In the genomic region with DNA sequence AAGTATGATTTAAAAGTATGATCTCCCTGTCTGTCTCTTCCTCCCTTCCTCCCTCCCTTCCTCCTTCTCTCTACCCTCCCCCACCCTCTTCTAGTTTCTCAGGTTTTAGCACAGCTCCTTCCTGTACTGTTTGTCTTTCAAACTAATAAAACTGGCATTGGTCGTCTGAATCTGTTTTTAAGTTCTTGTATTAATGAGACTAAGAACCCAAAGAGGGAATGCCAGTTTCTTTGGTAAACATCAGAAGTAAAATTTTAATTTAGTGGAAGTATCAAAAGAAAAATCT, we compare ENCODE assay signal across 8 mouse cellular contexts. TPM values are rescaled to one million over a fixed set of nuclear protein-coding genes. Genes with fewer than 3 reads are reported as not detected.
DNase-seq lines count a peak whose midpoint lies in the region; ATAC-seq and TF ChIP-seq lines count a peak whose summit lies in the region.

No protein-coding gene starts in this region.

- intact Hi-C loops in heart, adult 2 months (cut with DNase I) = loop anchor here (1.0 to 10.0 kb wide), 4 partner anchors 34 to 1872 kb away; partner anchors contain the start of genes Hist1h1b, Hist1h2ai, Hist1h2an and Hist1h2be

- no peak for TF ChIP-seq POLR2A in heart, adult 2 months (IDR thresholded peaks at IDR 0.05; ENCODE audit: insufficient read depth, low read depth, low read length)
- TF ChIP-seq POLR2A in CH12.LX (IDR thresholded peaks at IDR 0.05; ENCODE audit: low read depth, low read length) = no peak

- peaks cover 4% of the 10 kb centered on the region; the same call in 1 of the 2 replicates for H3K36me3 ChIP-seq in heart, adult 2 months (ENCODE audit: control insufficient read depth, insufficient read depth, low read length)
- no peaks in the 10 kb centered on the region for H3K36me3 ChIP-seq in CH12.LX (replicated peaks in 1 of 2; ENCODE audit: control insufficient read depth in 1 of 2, insufficient read depth in 1 of 2, low read length in 1 of 2)
- H3K36me3 ChIP-seq in forebrain, embryonic 16.5 days (ENCODE audit: control insufficient read depth, insufficient read depth) = no peaks in the 10 kb centered on the region
- no peaks in the 10 kb centered on the region for H3K36me3 ChIP-seq in liver, postnatal 0 days (replicated peaks; ENCODE audit: insufficient read depth, low read length)

- TF ChIP-seq CTCF in heart, adult 2 months (IDR thresholded peaks at IDR 0.05) = no peak
- no peak for TF ChIP-seq CTCF in CH12.LX (conservative IDR thresholded peaks at IDR 0.05 in 1 of 2, IDR thresholded peaks at IDR 0.05 in 1 of 2; ENCODE audit: low read depth in 2 of 2, low read length in 2 of 2)
- no peak for TF ChIP-seq CTCF in liver, postnatal 0 days (IDR thresholded peaks at IDR 0.05; ENCODE audit: low read depth)

- no peak for DNase-seq in heart, adult 2 months
- DNase-seq in heart, adult 8-10 months (ENCODE audit: low spot score) = no peak
- peak; percentile 42 for DNase-seq in CH12.LX (ENCODE audit: extremely low read depth)
- peak; percentile 11 for DNase-seq in liver, postnatal 0 days
- DNase-seq in retina, embryonic 14.5 days (ENCODE audit: low spot score) = no peak
- no peak for DNase-seq in urinary bladder, adult 2 months (ENCODE audit: low spot score)
- no peak for DNase-seq in adrenal gland, postnatal 14 days

- no peaks in the 10 kb centered on the region for H3K27me3 ChIP-seq in heart, adult 2 months (ENCODE audit: control insufficient read depth, insufficient read depth, low read length)
- H3K27me3 ChIP-seq in CH12.LX (replicated peaks) = no peaks in the 10 kb centered on the region
- no peaks in the 10 kb centered on the region for H3K27me3 ChIP-seq in forebrain, embryonic 16.5 days (replicated peaks; ENCODE audit: control insufficient read depth, insufficient read depth, low read length)
- no peaks in the 10 kb centered on the region for H3K27me3 ChIP-seq in liver, postnatal 0 days (ENCODE audit: insufficient read depth, low read length)

- no peak for TF ChIP-seq RAD21 in CH12.LX (IDR thresholded peaks at IDR 0.05; ENCODE audit: low read depth, low read length)

- H3K27ac ChIP-seq in heart, adult 2 months = no peak overlapping the region
- H3K27ac ChIP-seq in CH12.LX (ENCODE audit: insufficient read depth, low read depth) = peak overlapping the region; percentile 74; the same call in 1 of the 2 replicates
- peak overlapping the region; percentile 93 for H3K27ac ChIP-seq in forebrain, embryonic 16.5 days (ENCODE audit: low read length)
- peak overlapping the region; percentile 97 for H3K27ac ChIP-seq in liver, postnatal 0 days (ENCODE audit: low read depth)

- peak overlapping the region; percentile 97 for H3K4me2 ChIP-seq in CH12.LX (ENCODE audit: insufficient read depth, low read depth, poor library complexity, severe bottlenecking)
- peak overlapping the region; percentile 77 for H3K4me2 ChIP-seq in forebrain, embryonic 16.5 days (ENCODE audit: low read length)
- H3K4me2 ChIP-seq in liver, postnatal 0 days (ENCODE audit: low read depth, low read length) = peak overlapping the region; percentile 86

- no peaks in the 10 kb centered on the region for H3K79me2 ChIP-seq in heart, adult 2 months (replicated peaks; ENCODE audit: control insufficient read depth, insufficient read depth, low read length)
- H3K79me2 ChIP-seq in CH12.LX (replicated peaks; ENCODE audit: control insufficient read depth, extremely low read depth, insufficient read depth, poor library complexity, severe bottlenecking) = no peaks in the 10 kb centered on the region

- ATAC-seq in forebrain, embryonic 16.5 days = no peak
- no peak for ATAC-seq in liver, postnatal 0 days

- dilution Hi-C loops in CH12.LX (cut with MboI; ENCODE audit: extremely low pct_ligation_motif_present, extremely low pct_unique_long_range_greater_than_20kb, low sequenced_read_pairs) = no loop called here

- H3K4me3 ChIP-seq in heart, adult 2 months = peak overlapping the region; percentile 67
- no peak overlapping the region for H3K4me3 ChIP-seq in CH12.LX (replicated peaks in 1 of 3; ENCODE audit: low read depth in 2 of 3, low read length in 2 of 3, poor library complexity in 1 of 3)
- H3K4me3 ChIP-seq in forebrain, embryonic 16.5 days (replicated peaks; ENCODE audit: low read length) = peak overlapping the region; percentile 39
- H3K4me3 ChIP-seq in liver, postnatal 0 days (ENCODE audit: low read depth, low read length) = peak overlapping the region; percentile 59

- H3K4me1 ChIP-seq in heart, adult 2 months (ENCODE audit: control insufficient read depth, insufficient read depth, low read length) = peaks cover 4% of the 10 kb centered on the region
- H3K4me1 ChIP-seq in CH12.LX (ENCODE audit: control insufficient read depth in 1 of 2, insufficient read depth in 2 of 2) = peaks cover 3 to 51% of the 10 kb centered on the region in 2 experiments
- peaks cover 32% of the 10 kb centered on the region for H3K4me1 ChIP-seq in forebrain, embryonic 16.5 days (replicated peaks; ENCODE audit: control insufficient read depth, insufficient read depth, low read length)
- H3K4me1 ChIP-seq in liver, postnatal 0 days (ENCODE audit: insufficient read depth) = peaks cover 26% of the 10 kb centered on the region

- 16% methylated on average over 1 of the region's 1 CpGs for WGBS in heart, adult 2 months
- 3% methylated on average over 1 of the region's 1 CpGs for WGBS in forebrain, embryonic 16.5 days
- WGBS in liver, postnatal 0 days (ENCODE audit: insufficient replicate concordance) = 5% methylated on average over 1 of the region's 1 CpGs

- no peak for TF ChIP-seq EP300 in heart, adult 2 months (IDR thresholded peaks at IDR 0.05; ENCODE audit: insufficient read depth, low read depth, low read length)
- TF ChIP-seq EP300 in CH12.LX (IDR thresholded peaks at IDR 0.05; ENCODE audit: low read length) = no peak
- no peak for TF ChIP-seq EP300 in liver, postnatal 0 days (IDR thresholded peaks at IDR 0.05; ENCODE audit: low read depth)

- in situ Hi-C loops in CH12.LX (cut with MboI; ENCODE audit: low pct_ligation_motif_present, low pct_unique_long_range_greater_than_20kb, low sequenced_read_pairs) = no loop called here

- no peaks in the 10 kb centered on the region for H3K9me3 ChIP-seq in CH12.LX (replicated peaks; ENCODE audit: low read length)
- no peaks in the 10 kb centered on the region for H3K9me3 ChIP-seq in forebrain, embryonic 16.5 days (ENCODE audit: control insufficient read depth, low read length)
- H3K9me3 ChIP-seq in liver, postnatal 0 days (ENCODE audit: low read length) = no peaks in the 10 kb centered on the region

- H3K9ac ChIP-seq in heart, adult 2 months (ENCODE audit: low read depth, low read length) = no peak overlapping the region
- peak overlapping the region; percentile 94 for H3K9ac ChIP-seq in CH12.LX (ENCODE audit: insufficient read depth, low read depth)
- peak overlapping the region; percentile 52 for H3K9ac ChIP-seq in forebrain, embryonic 16.5 days (replicated peaks; ENCODE audit: low read depth, low read length)
- H3K9ac ChIP-seq in liver, postnatal 0 days (replicated peaks) = peak overlapping the region; percentile 69

RNA-seq across cellular contexts. Expression of gene Hist1h4d, which starts 5.5 kb away (rescaled TPM):
- 10 to 100 TPM; 47.3 to 51.7 TPM for total RNA-seq in heart, adult 2 months (2021)
- 1.7 and 2.5 TPM in 2 replicates for polyA plus RNA-seq in heart, adult 2 months (2012; rRNA removed)
- total RNA-seq in heart, adult 8-10 months (2022) = 10 to 100 TPM; 42.4 to 50.0 (median 46.1) TPM
- total RNA-seq in CH12.LX (2012; rRNA removed) (1,558 and 1,831 TPM in 2 replicates), CH12.LX (2014; rRNA removed) (13.8 and 27.7 TPM in 2 replicates)
- 2.4 and 6.7 TPM in 2 replicates for polyA plus RNA-seq in CH12.LX (2012; ENCODE audit: insufficient read length, low read depth)
- polyA plus RNA-seq in forebrain, embryonic 16.5 days (2015; fragmentation: Nextera tagmentation; extraction: Ambion mirVana) = 51.0 and 59.0 TPM in 2 replicates
- polyA plus RNA-seq in liver, postnatal 0 days (2015; fragmentation: Nextera tagmentation; extraction: Ambion mirVana) = 89.1 and 94.3 TPM in 2 replicates
- 0.47 and 3.4 TPM in 2 replicates for polyA plus RNA-seq in urinary bladder, adult 2 months (2012; rRNA removed)
- total RNA-seq in adrenal gland, postnatal 14 days (2021) = 250 and 265 TPM in 2 replicates

RNA-seq across cellular contexts. Expression of gene Hist1h3d, which starts 11.3 kb away (rescaled TPM):
- total RNA-seq in heart, adult 2 months (2021) = 1 to 10 TPM; 1.5 to 2.3 TPM
- polyA plus RNA-seq in heart, adult 2 months (2012; rRNA removed) = 1.1 and 1.6 TPM in 2 replicates
- total RNA-seq in heart, adult 8-10 months (2022) = 1 to 10 TPM; 1.1 to 4.0 (median 2.0) TPM
- total RNA-seq in CH12.LX (2012; rRNA removed) (164 and 182 TPM in 2 replicates), CH12.LX (2014; rRNA removed) (10.3 and 13.5 TPM in 2 replicates)
- polyA plus RNA-seq in CH12.LX (2012; ENCODE audit: insufficient read length, low read depth) = 0.65 and 0.94 TPM in 2 replicates
- 2.2 and 2.8 TPM in 2 replicates for polyA plus RNA-seq in forebrain, embryonic 16.5 days (2015; fragmentation: Nextera tagmentation; extraction: Ambion mirVana)
- polyA plus RNA-seq in liver, postnatal 0 days (2015; fragmentation: Nextera tagmentation; extraction: Ambion mirVana) = 4.7 and 5.8 TPM in 2 replicates
- 2.5 and 2.6 TPM in 2 replicates for polyA plus RNA-seq in urinary bladder, adult 2 months (2012; rRNA removed)
- 27.2 and 39.2 TPM in 2 replicates for total RNA-seq in adrenal gland, postnatal 14 days (2021)

RNA-seq across cellular contexts. Expression of gene Hist1h2ad, which starts 12.7 kb away (rescaled TPM):
- 1 to 10 TPM; 1.4 to 2.8 TPM for total RNA-seq in heart, adult 2 months (2021)
- polyA plus RNA-seq in heart, adult 2 months (2012; rRNA removed) = 0.61 TPM in 1 of 2 replicates, not detected in the other
- 1 to 10 TPM; 1.8 to 4.3 (median 2.7) TPM for total RNA-seq in heart, adult 8-10 months (2022)
- total RNA-seq in CH12.LX (2012; rRNA removed) (744 and 796 TPM in 2 replicates), CH12.LX (2014; rRNA removed) (9.1 and 13.2 TPM in 2 replicates)
- polyA plus RNA-seq in CH12.LX (2012; ENCODE audit: insufficient read length, low read depth) = 0.53 TPM in 1 of 2 replicates, not detected in the other
- polyA plus RNA-seq in forebrain, embryonic 16.5 days (2015; fragmentation: Nextera tagmentation; extraction: Ambion mirVana) = 1.2 and 3.4 TPM in 2 replicates
- polyA plus RNA-seq in liver, postnatal 0 days (2015; fragmentation: Nextera tagmentation; extraction: Ambion mirVana) = 2.0 and 2.6 TPM in 2 replicates
- polyA plus RNA-seq in urinary bladder, adult 2 months (2012; rRNA removed) = 1.6 and 1.9 TPM in 2 replicates
- total RNA-seq in adrenal gland, postnatal 14 days (2021) = 12.6 and 14.1 TPM in 2 replicates

RNA-seq across cellular contexts. Expression of gene Hist1h2bf, which starts 12.9 kb away (rescaled TPM):
- 1 to 10 TPM; 5.2 to 8.4 TPM for total RNA-seq in heart, adult 2 months (2021)
- polyA plus RNA-seq in heart, adult 2 months (2012; rRNA removed) = 1.00 TPM in 1 of 2 replicates, not detected in the other
- total RNA-seq in heart, adult 8-10 months (2022) = 10 to 100 TPM in 2 of 4 experiments, 1 to 10 TPM in 2; 5.9 to 13.7 (median 10.7) TPM
- total RNA-seq in CH12.LX (2012; rRNA removed) (1,243 and 1,273 TPM in 2 replicates), CH12.LX (2014; rRNA removed) (28.3 and 50.8 TPM in 2 replicates)
- 1.7 TPM in 1 of 2 replicates, not detected in the other for polyA plus RNA-seq in CH12.LX (2012; ENCODE audit: insufficient read length, low read depth)
- polyA plus RNA-seq in forebrain, embryonic 16.5 days (2015; fragmentation: Nextera tagmentation; extraction: Ambion mirVana) = 2.1 and 2.6 TPM in 2 replicates
- 2.9 and 5.8 TPM in 2 replicates for polyA plus RNA-seq in liver, postnatal 0 days (2015; fragmentation: Nextera tagmentation; extraction: Ambion mirVana)
- polyA plus RNA-seq in urinary bladder, adult 2 months (2012; rRNA removed) = 0.75 TPM in 1 of 2 replicates, not detected in the other
- 127 and 167 TPM in 2 replicates for total RNA-seq in adrenal gland, postnatal 14 days (2021)

RNA-seq across cellular contexts. Expression of gene Hist1h2bg, which starts 15.7 kb away (rescaled TPM):
- total RNA-seq in heart, adult 2 months (2021) = 10 to 100 TPM; 16.4 to 19.5 TPM
- 3.3 TPM in 2 replicates for polyA plus RNA-seq in heart, adult 2 months (2012; rRNA removed)
- 10 to 100 TPM; 18.1 to 34.4 (median 24.0) TPM for total RNA-seq in heart, adult 8-10 months (2022)
- total RNA-seq in CH12.LX (2012; rRNA removed) = 2,765 and 3,252 TPM in 2 replicates
- 118 and 136 TPM in 2 replicates for total RNA-seq in CH12.LX (2014; rRNA removed)
- polyA plus RNA-seq in CH12.LX (2012; ENCODE audit: insufficient read length, low read depth) = 9.1 and 9.4 TPM in 2 replicates
- 2.1 and 6.2 TPM in 2 replicates for polyA plus RNA-seq in forebrain, embryonic 16.5 days (2015; fragmentation: Nextera tagmentation; extraction: Ambion mirVana)
- 6.1 and 7.8 TPM in 2 replicates for polyA plus RNA-seq in liver, postnatal 0 days (2015; fragmentation: Nextera tagmentation; extraction: Ambion mirVana)
- polyA plus RNA-seq in urinary bladder, adult 2 months (2012; rRNA removed) = 7.4 and 9.9 TPM in 2 replicates
- 288 and 319 TPM in 2 replicates for total RNA-seq in adrenal gland, postnatal 14 days (2021)

Comparison
In these comparisons a context has a peak if more than half of its experiments do, and no peak if none do; other contexts are left out.
1. DNase-seq: peak in CH12.LX (single experiment) and liver, postnatal 0 days (single experiment); none in heart, adult 2 months (0 of 2), heart, adult 8-10 months (single experiment), retina, embryonic 14.5 days (single experiment), urinary bladder, adult 2 months (single experiment) and adrenal gland, postnatal 14 days (single experiment).
2. H3K4me3 ChIP-seq: peak in heart, adult 2 months (single experiment), forebrain, embryonic 16.5 days (single experiment) and liver, postnatal 0 days (single experiment); none in CH12.LX (0 of 3).
3. Peak in every context shown above with its lines, with median percentiles within 50 percentile points of each other: H3K4me2 ChIP-seq.